Mouse (Mus musculus): ENCODE data around the gene Colec11.
A peak's percentile ranks its signal among the peaks of the same experiment; 100 is the strongest.

The Colec11 gene

GRCm38 (mm10) chr12:28598526-28598991 is 24.6 kb downstream of the Colec11 start:
- no peak for DNase-seq

- DNase-seq, result no peak
Measured at GRCm38 (mm10) chr12:28598110-28598509, 25.1 kb downstream of the Colec11 start.

- DNase-seq, result no peak
Measured at GRCm38 (mm10) chr12:28597699-28598098, 25.5 kb downstream of the Colec11 start.

GRCm38 (mm10) chr12:28596851-28597250 is 26.3 kb downstream of the Colec11 start:
- no peak for DNase-seq

- DNase-seq, result no peak
Measured at GRCm38 (mm10) chr12:28590428-28590827, 32.7 kb downstream of the Colec11 start.

- peak; percentile 71 for DNase-seq
Measured at GRCm38 (mm10) chr12:28589090-28589868, 33.9 kb downstream of the Colec11 start.

GRCm38 (mm10) chr12:28587949-28588348 is 35.2 kb downstream of the Colec11 start:
- DNase-seq, result no peak

- DNase-seq, result no peak
Measured at GRCm38 (mm10) chr12:28584036-28584435, 39.1 kb downstream of the Colec11 start.

GRCm38 (mm10) chr12:28582423-28582822 is 40.8 kb downstream of the Colec11 start, which contains the start of gene Allc:
Gene Allc, minus strand, starts transcription at chr12:28582523.
- no peak for DNase-seq

GRCm38 (mm10) chr12:28579132-28579531 is 44.0 kb downstream of the Colec11 start:
- peak; percentile 22 for DNase-seq

- DNase-seq, result no peak
Measured at GRCm38 (mm10) chr12:28578147-28578546, 45.0 kb downstream of the Colec11 start.

GRCm38 (mm10) chr12:28575366-28576070 is 47.7 kb downstream of the Colec11 start:
- no peak for DNase-seq

GRCm38 (mm10) chr12:28572241-28572640 is 50.9 kb downstream of the Colec11 start:
- no peak for DNase-seq

- DNase-seq, result no peak
Measured at GRCm38 (mm10) chr12:28552299-28552698, 70.9 kb downstream of the Colec11 start, which contains the start of gene Dcdc2c. Gene Dcdc2c, minus strand, starts transcription at chr12:28552399.

GRCm38 (mm10) chr12:28551775-28552174 is 71.4 kb downstream of the Colec11 start:
- no peak for DNase-seq

GRCm38 (mm10) chr12:28548887-28549286 is 74.3 kb downstream of the Colec11 start:
- no peak for DNase-seq
